Mouse (Mus musculus) forebrain, postnatal 0 days (tissue): ENCODE data around the gene Plagl2. TPM values are rescaled to one million over a fixed set of nuclear protein-coding genes. Genes with fewer than 3 reads are reported as not detected.
A peak's percentile ranks its signal among the peaks of the same experiment; 100 is the strongest.

Experiments used
- ATAC-seq: fragments of 200-750 bp; cut with Nextera tagmentation; 2 replicates; pipeline ENCODE4 v1.8.0; 2017; ENCODE audit warnings: mild to moderate bottlenecking, moderate library complexity
- DNase-seq: peaks from one replicate; pipeline ENCODE4 v3.0.0-alpha.2; 2015
- H3K27ac ChIP-seq: fragments of 300-500 bp; sonication (generic); 2 replicates; pipeline ENCODE4 v1.5.1; 2014; ENCODE audit warnings: low read depth, mild to moderate bottlenecking, antibody characterized with exemption, low read length, moderate library complexity, mixed read lengths
- H3K27me3 ChIP-seq: fragments of 300-500 bp; sonication (generic); 2 replicates; pipeline ENCODE4 v1.6.1; 2014; ENCODE audit warnings: mild to moderate bottlenecking, low read length, mixed read lengths; ENCODE audit not compliant: insufficient read depth
- H3K36me3 ChIP-seq: fragments of 300-500 bp; sonication (generic); 2 replicates; pipeline ENCODE4 v1.6.1; 2014; ENCODE audit warnings: mild to moderate bottlenecking, moderate library complexity; ENCODE audit not compliant: insufficient read depth
- H3K4me1 ChIP-seq: fragments of 300-500 bp; sonication (generic); 2 replicates; pipeline ENCODE4 v1.6.1; 2014; ENCODE audit warnings: antibody characterized with exemption; ENCODE audit not compliant: insufficient read depth
- H3K4me2 ChIP-seq: fragments of 300-500 bp; sonication (generic); 2 replicates; pipeline ENCODE4 v1.6.1; 2014; ENCODE audit warnings: low read depth, mild to moderate bottlenecking, moderate library complexity
- H3K4me3 ChIP-seq: fragments of 300-500 bp; sonication (generic); 2 replicates; pipeline ENCODE4 v1.5.1; 2014; ENCODE audit warnings: low read depth, low read length, mixed read lengths
- H3K9ac ChIP-seq: fragments of 300-500 bp; sonication (generic); 2 replicates; pipeline ENCODE4 v1.6.1; 2014; ENCODE audit warnings: mild to moderate bottlenecking
- H3K9me3 ChIP-seq: fragments of 300-500 bp; sonication (generic); 2 replicates; pipeline ENCODE4 v1.6.1; 2016; ENCODE audit warnings: low read length
- CTCF ChIP-seq: sonication (generic); IDR thresholded peaks from 2 replicates; pipeline ENCODE4 v1.5.1; 2016; ENCODE audit warnings: antibody characterized with exemption, control low read depth, low read depth
- WGBS: fragments of 180-500 bp; shearing (Covaris S2); extraction: QIAGEN DNeasy Blood & Tissue Kit; methylation state at CpG from one replicate; pipeline ENCODE4 v1.1.7; 2014; 5-methylcytosine and 5-hydroxymethylcytosine counted together
- polyA plus RNA-seq: library from polyadenylated mRNA; unstranded; fragments of >200 nt; fragmentation: Nextera tagmentation; extraction: Ambion mirVana; gene quantifications from 2 replicates; pipeline ENCODE4 v1.2.1, GENCODE M21; 2015
- total RNA-seq: library from RNA; depleted of rRNA; stranded (reverse); fragments of >200 nt; gene quantifications from 2 replicates; pipeline ENCODE4 v1.2.3, GENCODE M21; 2014; rRNA removed

Gene Plagl2
- total and polyA plus RNA-seq, 2 experiments from 2014 or later = 2.5 to 5.1 TPM

DNA sequence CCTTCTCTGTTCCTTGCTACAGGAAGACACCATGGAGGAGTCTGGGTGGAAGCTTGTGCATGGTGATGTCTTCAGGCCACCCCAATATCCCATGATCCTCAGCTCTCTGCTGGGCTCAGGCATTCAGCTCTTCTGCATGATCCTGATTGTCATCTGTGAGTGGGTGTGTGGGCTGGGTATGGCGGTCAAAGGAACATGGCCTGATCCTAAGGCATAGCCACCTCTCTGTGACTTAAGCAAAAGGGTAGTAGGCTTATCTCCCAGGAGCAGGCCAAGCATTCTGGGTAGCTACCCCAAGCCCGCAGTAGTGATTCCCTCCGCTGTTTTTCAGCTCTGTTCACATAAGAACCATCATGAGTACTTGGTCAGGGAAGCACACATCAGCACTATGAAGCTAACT lies 47.0 kb downstream of the Plagl2 start:
- no peaks in the 10 kb centered on the region for H3K9me3 ChIP-seq
- DNase-seq (no peak), ATAC-seq (no peak)
- H3K9ac ChIP-seq = no peak overlapping the region
- H3K4me3 ChIP-seq = no peak overlapping the region
- H3K4me2 ChIP-seq = no peak overlapping the region
- peaks cover 79% of the 10 kb centered on the region for H3K36me3 ChIP-seq
- no peak for TF ChIP-seq CTCF
- H3K4me1 ChIP-seq = no peaks in the 10 kb centered on the region
- no peak overlapping the region for H3K27ac ChIP-seq
- H3K27me3 ChIP-seq = no peaks in the 10 kb centered on the region
- WGBS = 96% methylated on average over 3 of the region's 3 CpGs

DNA sequence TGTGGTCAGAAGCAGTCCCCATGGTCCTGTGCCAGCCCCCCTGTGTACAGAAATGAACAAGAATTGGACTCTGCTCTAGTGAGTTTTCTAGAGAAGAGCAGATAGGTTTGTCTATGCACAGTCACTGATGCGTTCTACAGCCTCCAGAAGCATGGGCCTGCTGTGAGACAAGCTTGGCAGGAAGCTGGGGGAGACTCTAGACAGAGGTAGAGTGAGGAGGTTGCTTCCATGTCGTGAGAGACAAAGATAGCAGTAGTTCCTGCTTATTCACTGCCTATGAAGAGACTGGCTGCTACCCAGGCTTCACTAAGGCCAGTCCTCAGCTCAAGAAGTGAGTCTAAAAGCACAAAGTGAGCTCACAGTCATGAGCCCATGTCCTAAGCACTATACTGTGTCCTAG lies 50.0 kb downstream of the Plagl2 start:
- ATAC-seq = no peak
- DNase-seq = no peak
- Histone ChIP-seq H3K9me3 (no peaks in the 10 kb centered on the region), H3K36me3 (peaks cover 88% of the 10 kb centered on the region), H3K4me3 (no peak overlapping the region), H3K27ac (no peak overlapping the region), H3K4me1 (no peaks in the 10 kb centered on the region), H3K27me3 (no peaks in the 10 kb centered on the region), H3K9ac (no peak overlapping the region), H3K4me2 (no peak overlapping the region)
- 78% methylated on average over 2 of the region's 2 CpGs for WGBS
- no peak for TF ChIP-seq CTCF

DNA sequence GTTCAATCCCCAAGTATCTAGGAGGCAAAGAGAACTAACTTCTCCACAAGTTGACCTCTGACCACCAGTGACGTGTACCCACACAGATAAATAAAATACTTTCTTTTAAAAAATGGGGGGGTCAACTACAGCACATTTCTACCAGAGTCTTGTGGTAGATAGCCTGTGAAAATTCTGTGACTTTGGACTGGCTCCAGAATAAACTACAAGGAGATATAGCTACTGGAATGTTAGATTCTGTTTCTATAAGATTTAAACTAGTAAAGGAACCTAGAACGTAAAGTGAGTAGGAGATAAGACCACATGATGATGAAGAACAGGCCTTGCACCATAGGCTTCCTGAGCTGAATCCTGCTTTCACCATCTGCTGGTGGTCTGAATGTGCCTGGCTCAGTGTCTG lies 53.4 kb downstream of the Plagl2 start:
- Histone ChIP-seq H3K4me1 (no peaks in the 10 kb centered on the region), H3K27ac (no peak overlapping the region), H3K9ac (no peak overlapping the region), H3K4me3 (no peak overlapping the region), H3K36me3 (peaks cover 94% of the 10 kb centered on the region), H3K27me3 (no peaks in the 10 kb centered on the region), H3K4me2 (no peak overlapping the region), H3K9me3 (no peaks in the 10 kb centered on the region)
- ATAC-seq (no peak), DNase-seq (no peak)
- WGBS = 92% methylated on average over 2 of the region's 2 CpGs
- no peak for TF ChIP-seq CTCF

DNA sequence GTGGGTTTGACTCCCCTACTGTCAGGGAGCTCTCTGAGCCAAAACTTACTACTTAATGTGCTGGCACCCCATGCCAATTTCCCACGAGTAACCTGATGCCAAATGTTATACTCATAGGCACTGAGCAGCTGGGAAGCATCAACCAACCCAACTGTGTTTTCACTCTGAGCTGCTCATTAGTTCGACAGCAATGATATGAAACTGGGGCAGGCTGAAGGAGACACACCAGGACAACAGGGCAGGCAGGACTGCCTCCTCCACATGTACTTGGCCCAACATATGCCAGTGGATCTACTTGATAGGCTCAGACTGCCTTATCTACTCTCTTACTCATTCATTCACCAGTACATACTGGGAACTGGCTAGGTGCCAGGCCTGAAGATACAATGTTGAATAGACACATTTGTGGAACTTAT lies 55.0 kb downstream of the Plagl2 start:
- peak; percentile 65 for DNase-seq
- no peaks in the 10 kb centered on the region for H3K9me3 ChIP-seq
- H3K4me1 ChIP-seq = no peaks in the 10 kb centered on the region
- H3K27ac ChIP-seq = no peak overlapping the region
- no peak overlapping the region for H3K9ac ChIP-seq
- peak; percentile 89 for ATAC-seq
- TF ChIP-seq CTCF = no peak
- peaks cover 90% of the 10 kb centered on the region for H3K36me3 ChIP-seq
- H3K4me3 ChIP-seq = no peak overlapping the region
- no peak overlapping the region for H3K4me2 ChIP-seq
- no peaks in the 10 kb centered on the region for H3K27me3 ChIP-seq
- WGBS = 43% methylated on average over 2 of the region's 2 CpGs

DNA sequence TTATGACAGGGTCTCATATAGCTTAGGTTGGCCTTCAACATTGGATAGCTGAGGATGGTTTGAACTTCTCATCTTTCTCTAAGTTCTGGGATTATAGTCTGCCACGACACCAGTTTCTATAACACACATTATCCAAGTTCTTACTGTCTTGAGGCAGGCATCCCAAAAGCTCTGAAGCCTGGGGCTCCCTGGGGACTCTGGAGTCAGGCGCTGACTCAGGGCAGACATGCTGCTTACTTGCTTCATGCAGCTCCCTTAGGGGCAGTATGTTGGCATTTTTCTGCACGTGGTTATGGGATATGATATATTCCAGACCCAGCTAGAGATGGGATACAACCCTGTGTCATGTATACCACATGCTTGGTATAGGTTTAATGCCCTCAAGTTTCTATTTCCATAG lies 61.3 kb downstream of the Plagl2 start:
- DNase-seq = no peak
- H3K36me3 ChIP-seq = peaks cover 34% of the 10 kb centered on the region
- 85% methylated on average over 3 of the region's 3 CpGs for WGBS

DNA sequence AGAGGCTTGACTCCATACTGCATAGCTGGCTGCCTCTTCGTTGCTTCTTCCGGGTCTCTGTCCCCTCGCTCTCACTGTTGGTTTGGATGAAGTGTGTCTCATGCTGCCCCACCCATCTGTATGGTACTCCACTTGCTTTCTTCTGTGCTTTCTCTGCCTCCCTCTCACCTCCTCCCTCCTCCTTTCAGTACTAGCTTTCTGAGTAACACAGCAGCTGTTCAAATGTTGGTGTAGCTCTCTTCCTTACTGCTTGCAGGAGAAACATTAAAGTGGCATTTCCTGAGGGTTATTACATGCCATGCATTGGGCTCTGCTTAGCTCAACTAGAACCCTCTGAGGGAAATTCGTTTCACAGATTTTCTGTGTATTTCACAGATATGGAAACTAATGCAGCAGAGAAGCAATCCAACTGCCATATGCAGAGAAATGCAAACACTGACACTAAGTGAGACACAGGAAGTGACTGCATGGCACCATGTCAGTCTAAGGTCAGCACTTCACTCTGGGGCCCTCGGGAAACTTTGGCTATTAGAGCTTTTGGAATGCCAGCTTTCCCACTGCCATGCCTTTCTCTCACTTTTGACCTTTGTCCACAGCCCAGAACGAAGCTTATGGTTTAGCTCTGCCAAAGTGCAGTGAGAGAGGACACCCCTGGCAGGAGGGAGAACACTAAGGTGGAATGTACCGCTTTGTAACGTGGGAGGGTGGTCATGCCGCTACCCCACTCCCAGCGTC lies 61.9 kb downstream of the Plagl2 start:
- no peaks in the 10 kb centered on the region for H3K27me3 ChIP-seq
- no peak overlapping the region for H3K4me3 ChIP-seq
- no peak for TF ChIP-seq CTCF
- H3K4me1 ChIP-seq = no peaks in the 10 kb centered on the region
- ATAC-seq (no peak), DNase-seq (no peak)
- H3K9ac ChIP-seq = no peak overlapping the region
- no peak overlapping the region for H3K27ac ChIP-seq
- peaks cover 30% of the 10 kb centered on the region for H3K36me3 ChIP-seq
- WGBS = 83% methylated on average over 10 of the region's 10 CpGs
- H3K4me2 ChIP-seq = no peak overlapping the region
- H3K9me3 ChIP-seq = no peaks in the 10 kb centered on the region

More for the DNA sequence above, 61.3 kb downstream of the Plagl2 start:
- no peak for TF ChIP-seq CTCF
- H3K27me3 ChIP-seq = no peaks in the 10 kb centered on the region
- H3K27ac ChIP-seq = no peak overlapping the region
- H3K4me3 ChIP-seq = no peak overlapping the region
- no peaks in the 10 kb centered on the region for H3K4me1 ChIP-seq
- no peak overlapping the region for H3K9ac ChIP-seq
- ATAC-seq = no peak
- H3K9me3 ChIP-seq = no peaks in the 10 kb centered on the region
- H3K4me2 ChIP-seq = no peak overlapping the region

Other genes with a start within 250 kb of the Plagl2 start
- 65.9 and 95.4 TPM in 2 replicates for gene Pdrg1, start 226.0 kb downstream of the Plagl2 start, total RNA-seq
- gene Pdrg1, start 226.0 kb downstream of the Plagl2 start, polyA plus RNA-seq = 195 and 219 TPM in 2 replicates
- gene Xkr7, start 209.6 kb downstream of the Plagl2 start, total RNA-seq = 17.2 and 21.9 TPM in 2 replicates
- 0.76 and 0.77 TPM in 2 replicates for gene Xkr7, start 209.6 kb downstream of the Plagl2 start, polyA plus RNA-seq
- gene Ccm2l, start 175.5 kb downstream of the Plagl2 start, total RNA-seq = 2.1 and 7.4 TPM in 2 replicates
- gene Ccm2l, start 175.5 kb downstream of the Plagl2 start, polyA plus RNA-seq = 1.1 TPM in 2 replicates
- gene Hck, start 133.0 kb downstream of the Plagl2 start, total RNA-seq = 3.1 and 5.7 TPM in 2 replicates
- gene Hck, start 133.0 kb downstream of the Plagl2 start, polyA plus RNA-seq = 2.6 and 3.5 TPM in 2 replicates
- 42.8 and 60.4 TPM in 2 replicates for gene Tm9sf4, start 80.1 kb downstream of the Plagl2 start, total RNA-seq
- gene Tm9sf4, start 80.1 kb downstream of the Plagl2 start, polyA plus RNA-seq = 52.5 and 69.3 TPM in 2 replicates
- 23.6 and 28.8 TPM in 2 replicates for gene Tspyl3, start 16.0 kb downstream of the Plagl2 start, total RNA-seq
- gene Tspyl3, start 16.0 kb downstream of the Plagl2 start, polyA plus RNA-seq = 44.3 and 52.2 TPM in 2 replicates
- 16.0 and 22.9 TPM in 2 replicates for gene Pofut1, start 107 bp upstream of the Plagl2 start, total RNA-seq
- 1.5 and 3.4 TPM in 2 replicates for gene Pofut1, start 107 bp upstream of the Plagl2 start, polyA plus RNA-seq
- gene Kif3b, start 50.0 kb upstream of the Plagl2 start, total RNA-seq = 56.6 and 62.5 TPM in 2 replicates
- 17.4 and 20.6 TPM in 2 replicates for gene Kif3b, start 50.0 kb upstream of the Plagl2 start, polyA plus RNA-seq
- 26.2 and 32.6 TPM in 2 replicates for gene Asxl1, start 104.4 kb upstream of the Plagl2 start, total RNA-seq
- 8.4 and 12.3 TPM in 2 replicates for gene Asxl1, start 104.4 kb upstream of the Plagl2 start, polyA plus RNA-seq